Mouse (Mus musculus): ENCODE data around the gene Gabra4.

DNA sequence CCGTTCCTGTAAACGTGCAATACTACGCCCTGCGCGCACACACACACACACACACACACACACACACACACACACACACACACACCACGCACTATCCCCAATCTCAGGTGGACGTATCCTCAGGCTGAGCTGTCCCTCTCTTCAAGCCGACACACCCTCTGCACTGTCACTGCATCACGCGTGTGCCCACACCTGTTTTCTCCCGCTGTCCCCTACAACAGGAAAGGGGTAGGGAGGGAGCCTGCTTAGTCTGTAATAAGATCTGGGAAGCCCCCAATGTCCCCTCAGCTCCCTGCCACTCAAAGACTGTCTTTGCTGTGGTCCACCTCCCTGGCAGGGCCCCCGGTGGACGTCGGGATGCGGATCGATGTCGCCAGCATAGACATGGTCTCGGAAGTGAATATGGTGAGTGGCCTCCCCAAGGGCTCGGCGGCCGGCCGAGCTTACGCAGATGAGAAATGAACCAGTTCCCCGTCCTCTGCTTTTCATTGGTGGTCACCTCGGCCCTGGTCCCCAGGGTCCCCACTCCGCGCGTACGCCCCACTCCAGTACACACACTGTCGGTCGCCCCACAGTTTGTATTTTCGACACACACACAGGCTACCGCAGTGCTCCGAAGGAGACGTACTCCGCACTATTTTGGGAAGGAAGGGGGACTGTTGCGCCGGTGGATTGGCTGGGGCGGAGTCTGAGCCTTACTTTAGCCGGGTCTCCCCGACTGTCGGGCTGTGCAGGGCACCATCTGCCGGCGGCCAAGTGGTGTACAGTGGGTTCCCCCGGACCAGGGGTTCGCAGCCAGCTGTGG is 42.6 kb upstream of the Gabra4 start:
- TF ChIP-seq POLR2A (IDR thresholded peaks at IDR 0.05; ENCODE audit: low read depth, low read length) (no peak), CTCF (IDR thresholded peaks at IDR 0.05; ENCODE audit: extremely low read depth, insufficient read depth, insufficient read length, insufficient replicate concordance) (no peak)
